Mouse (Mus musculus): Measurements from ENCODE around the gene Chka. TPM values are rescaled to one million over a fixed set of nuclear protein-coding genes. Genes with fewer than 3 reads are reported as not detected.
A peak's percentile ranks its signal among the peaks of the same experiment; 100 is the strongest.

Gene Chka
- polyA plus RNA-seq, 1 experiment from 2014 or later = 37.5 TPM

GRCm38 (mm10) chr19:3931716-3932115 lies 80.1 kb downstream of the Chka start:
- H3K27ac ChIP-seq (ENCODE audit: low read depth, low read length) = no peak overlapping the region
- no peak overlapping the region for H3K4me2 ChIP-seq
- no peaks in the 10 kb centered on the region for H3K27me3 ChIP-seq (replicated peaks; ENCODE audit: control insufficient read depth, insufficient read depth, low read length)
- H3K4me1 ChIP-seq (replicated peaks; ENCODE audit: control insufficient read depth, insufficient read depth, low read length) = peaks cover 19% of the 10 kb centered on the region
- no peaks in the 10 kb centered on the region for H3K9me3 ChIP-seq (ENCODE audit: control insufficient read depth, low read length)
- WGBS = 81% methylated on average over 9 of the region's 9 CpGs
- no peak for ATAC-seq (replicated peaks; ENCODE audit: low FRiP score)
- no peak for DNase-seq (ENCODE audit: low spot score)
- H3K36me3 ChIP-seq (ENCODE audit: control insufficient read depth, insufficient read depth, low read length) = no peaks in the 10 kb centered on the region
- no peak overlapping the region for H3K9ac ChIP-seq (ENCODE audit: low read depth, low read length)
- H3K4me3 ChIP-seq (ENCODE audit: low read depth, low read length) = no peak overlapping the region

GRCm38 (mm10) chr19:3935032-3935895 lies 83.7 kb downstream of the Chka start, which contains the start of gene Unc93b1:
TSS of gene Unc93b1 (plus strand) at chr19:3935186.
- Histone ChIP-seq H3K9ac (ENCODE audit: low read depth, low read length) (peak within 1 kb of the TSS; percentile 65), H3K4me2 (peak within 1 kb of the TSS; percentile 94), H3K4me1 (replicated peaks; ENCODE audit: control insufficient read depth, insufficient read depth, low read length) (peaks cover 15% of the 10 kb centered on the region), H3K36me3 (ENCODE audit: control insufficient read depth, insufficient read depth, low read length) (no peaks in the 10 kb centered on the region), H3K27me3 (replicated peaks; ENCODE audit: control insufficient read depth, insufficient read depth, low read length) (no peaks in the 10 kb centered on the region), H3K9me3 (ENCODE audit: control insufficient read depth, low read length) (no peaks in the 10 kb centered on the region), H3K27ac (ENCODE audit: low read depth, low read length) (0 out of 2 replicates have a peak within 1 kb of the TSS, but pooled peaks have one; percentile 13), H3K4me3 (ENCODE audit: low read depth, low read length) (peak within 1 kb of the TSS; percentile 60)
- ATAC-seq (replicated peaks; ENCODE audit: low FRiP score) (peak; percentile 85), DNase-seq (ENCODE audit: low spot score) (peak; percentile 70)
- 4% methylated on average over 41 of the region's 42 CpGs for WGBS

- 7% methylated on average over 22 of the region's 22 CpGs for whole genome bisulfite sequencing
- Histone ChIP-seq H3K4me2 (peak overlapping the region; percentile 94), H3K9me3 (ENCODE audit: control insufficient read depth, low read length) (no peaks in the 10 kb centered on the region), H3K9ac (ENCODE audit: low read depth, low read length) (peak overlapping the region; percentile 65), H3K36me3 (ENCODE audit: control insufficient read depth, insufficient read depth, low read length) (no peaks in the 10 kb centered on the region), H3K27ac (ENCODE audit: low read depth, low read length) (no peak overlapping the region), H3K4me1 (replicated peaks; ENCODE audit: control insufficient read depth, insufficient read depth, low read length) (peaks cover 13% of the 10 kb centered on the region), H3K4me3 (ENCODE audit: low read depth, low read length) (peak overlapping the region; percentile 60), H3K27me3 (replicated peaks; ENCODE audit: control insufficient read depth, insufficient read depth, low read length) (no peaks in the 10 kb centered on the region)
- DNase-seq (ENCODE audit: low spot score) = peak; percentile 51
- no peak; the same call in 1 of the 2 replicates for ATAC-seq (replicated peaks; ENCODE audit: low FRiP score)
Observed at GRCm38 (mm10) chr19:3935896-3936850, 84.6 kb downstream of the Chka start.

- Histone ChIP-seq H3K4me3 (ENCODE audit: low read depth, low read length) (no peak overlapping the region), H3K9ac (ENCODE audit: low read depth, low read length) (no peak overlapping the region), H3K27me3 (replicated peaks; ENCODE audit: control insufficient read depth, insufficient read depth, low read length) (peaks cover 4% of the 10 kb centered on the region; the same call in 1 of the 2 replicates), H3K36me3 (ENCODE audit: control insufficient read depth, insufficient read depth, low read length) (no peaks in the 10 kb centered on the region), H3K9me3 (ENCODE audit: control insufficient read depth, low read length) (no peaks in the 10 kb centered on the region), H3K27ac (ENCODE audit: low read depth, low read length) (no peak overlapping the region), H3K4me1 (replicated peaks; ENCODE audit: control insufficient read depth, insufficient read depth, low read length) (peaks cover 12% of the 10 kb centered on the region), H3K4me2 (peak overlapping the region; percentile 59)
- ATAC-seq (replicated peaks; ENCODE audit: low FRiP score) = no peak
- 72% methylated on average over 7 of the region's 7 CpGs for WGBS
- DNase-seq (ENCODE audit: low spot score) = no peak
Observed at GRCm38 (mm10) chr19:3942315-3942714, 90.7 kb downstream of the Chka start.

- H3K36me3 ChIP-seq (ENCODE audit: control insufficient read depth, insufficient read depth, low read length) = no peaks in the 10 kb centered on the region
- H3K9me3 ChIP-seq (ENCODE audit: control insufficient read depth, low read length) = no peaks in the 10 kb centered on the region
- peak overlapping the region; percentile 59 for H3K4me2 ChIP-seq
- H3K27me3 ChIP-seq (replicated peaks; ENCODE audit: control insufficient read depth, insufficient read depth, low read length) = peaks cover 4% of the 10 kb centered on the region; the same call in 1 of the 2 replicates
- 16% methylated on average over 27 of the region's 27 CpGs for WGBS
- H3K27ac ChIP-seq (ENCODE audit: low read depth, low read length) = no peak overlapping the region
- H3K9ac ChIP-seq (ENCODE audit: low read depth, low read length) = no peak overlapping the region
- H3K4me1 ChIP-seq (replicated peaks; ENCODE audit: control insufficient read depth, insufficient read depth, low read length) = peaks cover 12% of the 10 kb centered on the region
- peak overlapping the region; percentile 29 for H3K4me3 ChIP-seq (ENCODE audit: low read depth, low read length)
- DNase-seq (ENCODE audit: low spot score) (peak; percentile 61), ATAC-seq (replicated peaks; ENCODE audit: low FRiP score) (peak; percentile 90)
Observed at GRCm38 (mm10) chr19:3942986-3943735, 91.6 kb downstream of the Chka start.

Other genes with a start within 250 kb of the Chka start
- 5.4 and 6.3 TPM in 2 replicates for gene Lrp5, start 165.2 kb upstream of the Chka start, polyA plus RNA-seq (2014; fragmentation: Nextera tagmentation; extraction: Ambion mirVana)
- 27.9 and 31.3 TPM in 2 replicates for gene 1810055G02Rik, start 143.5 kb upstream of the Chka start, polyA plus RNA-seq (2014; fragmentation: Nextera tagmentation; extraction: Ambion mirVana)
- 17.8 and 17.9 TPM in 2 replicates for gene Kmt5b, start 84.4 kb upstream of the Chka start, polyA plus RNA-seq (2014; fragmentation: Nextera tagmentation; extraction: Ambion mirVana)
- 39.8 and 42.8 TPM in 2 replicates for gene Tcirg1, start 55.4 kb downstream of the Chka start, polyA plus RNA-seq (2014; fragmentation: Nextera tagmentation; extraction: Ambion mirVana)
- gene Ndufs8, start 61.0 kb downstream of the Chka start, polyA plus RNA-seq (2014; fragmentation: Nextera tagmentation; extraction: Ambion mirVana) = 278 and 287 TPM in 2 replicates
- gene Aldh3b1, start 78.0 kb downstream of the Chka start, polyA plus RNA-seq (2014; fragmentation: Nextera tagmentation; extraction: Ambion mirVana) = 1.7 TPM in 2 replicates
- gene Unc93b1, start 83.4 kb downstream of the Chka start, polyA plus RNA-seq (2014; fragmentation: Nextera tagmentation; extraction: Ambion mirVana) = 14.2 and 16.0 TPM in 2 replicates
- not detected in 2 replicates for gene Aldh3b3, start 106.9 kb downstream of the Chka start, polyA plus RNA-seq (2014; fragmentation: Nextera tagmentation; extraction: Ambion mirVana)
- 0.48 and 0.70 TPM in 2 replicates for gene Aldh3b2, start 120.6 kb downstream of the Chka start, polyA plus RNA-seq (2014; fragmentation: Nextera tagmentation; extraction: Ambion mirVana)
- gene Acy3, start 134.8 kb downstream of the Chka start, polyA plus RNA-seq (2014; fragmentation: Nextera tagmentation; extraction: Ambion mirVana) = 12.0 and 14.5 TPM in 2 replicates
- gene Tbx10, start 141.0 kb downstream of the Chka start, polyA plus RNA-seq (2014; fragmentation: Nextera tagmentation; extraction: Ambion mirVana) = 1.8 TPM in 2 replicates
- gene Nudt8, start 148.8 kb downstream of the Chka start, polyA plus RNA-seq (2014; fragmentation: Nextera tagmentation; extraction: Ambion mirVana) = 30.8 and 32.3 TPM in 2 replicates
- 1.6 and 2.4 TPM in 2 replicates for gene Gm49405, start 148.9 kb downstream of the Chka start, polyA plus RNA-seq (2014; fragmentation: Nextera tagmentation; extraction: Ambion mirVana)
- gene Doc2g, start 151.5 kb downstream of the Chka start, polyA plus RNA-seq (2014; fragmentation: Nextera tagmentation; extraction: Ambion mirVana) = 2.8 and 4.1 TPM in 2 replicates
- 232 and 234 TPM in 2 replicates for gene Ndufv1, start 161.0 kb downstream of the Chka start, polyA plus RNA-seq (2014; fragmentation: Nextera tagmentation; extraction: Ambion mirVana)
- gene Gstp1, start 186.2 kb downstream of the Chka start, polyA plus RNA-seq (2014; fragmentation: Nextera tagmentation; extraction: Ambion mirVana) = 733 and 765 TPM in 2 replicates
- gene Gstp2, start 194.2 kb downstream of the Chka start, polyA plus RNA-seq (2014; fragmentation: Nextera tagmentation; extraction: Ambion mirVana) = 5.5 and 6.1 TPM in 2 replicates
- gene Gstp3, start 207.8 kb downstream of the Chka start, polyA plus RNA-seq (2014; fragmentation: Nextera tagmentation; extraction: Ambion mirVana) = 14.6 and 16.7 TPM in 2 replicates
- 0.51 and 0.52 TPM in 2 replicates for gene Cabp2, start 229.8 kb downstream of the Chka start, polyA plus RNA-seq (2014; fragmentation: Nextera tagmentation; extraction: Ambion mirVana)
- 121 and 135 TPM in 2 replicates for gene Cdk2ap2, start 245.4 kb downstream of the Chka start, polyA plus RNA-seq (2014; fragmentation: Nextera tagmentation; extraction: Ambion mirVana)
- gene Pitpnm1, start 248.2 kb downstream of the Chka start, polyA plus RNA-seq (2014; fragmentation: Nextera tagmentation; extraction: Ambion mirVana) = 7.2 and 8.0 TPM in 2 replicates

All from liver, embryonic 11.5 days (tissue).